Mouse (Mus musculus): ENCODE results near the gene Fhit. TPM values are rescaled to one million over a fixed set of nuclear protein-coding genes. Genes with fewer than 3 reads are reported as not detected.

Gene Fhit
- total RNA-seq, 1 experiment from 2014 or later, result 8.8 TPM

DNA sequence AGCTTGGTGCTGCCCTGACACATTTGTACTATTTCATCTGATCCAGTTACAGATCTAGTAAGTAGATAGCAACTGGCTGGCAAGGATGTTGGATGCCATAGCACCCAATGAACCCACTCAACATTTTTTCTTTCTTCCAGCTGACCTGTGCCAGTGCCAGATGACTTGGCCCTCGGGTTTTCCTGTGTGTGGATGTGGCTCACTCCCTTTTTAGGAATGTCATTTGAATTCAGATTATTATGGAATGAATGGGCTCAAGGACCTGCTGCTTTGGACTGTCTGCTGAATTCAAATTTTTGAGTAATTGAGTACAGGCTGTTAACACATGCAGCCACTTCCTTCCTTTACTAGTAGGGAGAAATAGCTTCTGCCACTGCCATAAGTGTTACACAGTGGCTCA, 1489.1 kb downstream of the Fhit start:
- DNase-seq, result no peak

- DNase-seq, result no peak
Observed at GRCm38 (mm10) chr14:9671776-9672175, 1490.1 kb downstream of the Fhit start.

DNA sequence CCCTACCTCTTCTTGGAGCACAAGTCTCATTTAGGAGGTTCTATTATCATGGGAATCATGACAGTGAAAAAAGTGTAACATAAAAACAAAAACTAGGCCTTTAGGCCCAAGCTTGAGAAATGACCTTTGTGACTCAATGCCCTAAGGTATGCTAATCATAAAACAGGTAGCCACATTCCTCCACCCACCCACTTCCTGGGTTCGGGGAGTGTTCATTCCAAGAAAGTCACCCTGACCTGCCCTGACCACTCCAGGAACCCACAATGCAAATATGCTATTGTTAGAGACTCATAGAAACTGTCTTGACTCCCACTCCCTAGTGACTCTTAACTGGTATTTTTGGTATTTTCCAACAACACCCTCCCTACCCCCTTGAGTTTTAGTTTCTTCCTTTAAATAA, 1492.1 kb downstream of the Fhit start:
- no peak for DNase-seq

- DNase-seq, result no peak
Observed at GRCm38 (mm10) chr14:9658445-9658844, 1503.4 kb downstream of the Fhit start.

DNA sequence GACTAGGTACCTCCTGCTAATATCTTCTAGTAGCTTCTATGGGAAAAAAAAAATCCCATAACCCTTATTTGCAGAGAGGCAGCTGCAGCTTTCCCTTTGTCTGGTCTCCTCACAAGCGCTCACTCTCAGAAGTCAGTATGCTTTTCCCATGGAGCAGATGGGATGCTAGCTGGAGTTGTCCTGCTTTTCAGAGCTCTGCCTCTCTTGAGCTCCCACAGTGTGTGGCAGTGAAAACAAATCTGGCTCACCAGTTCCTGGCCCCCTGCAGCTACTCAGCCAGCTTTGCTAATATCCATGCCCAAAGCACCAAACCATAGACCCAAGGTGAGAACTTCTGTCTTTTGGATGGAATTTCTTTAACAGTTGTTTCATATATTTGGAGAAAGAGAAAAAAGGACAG, 1510.4 kb downstream of the Fhit start:
- DNase-seq, result no peak

DNA sequence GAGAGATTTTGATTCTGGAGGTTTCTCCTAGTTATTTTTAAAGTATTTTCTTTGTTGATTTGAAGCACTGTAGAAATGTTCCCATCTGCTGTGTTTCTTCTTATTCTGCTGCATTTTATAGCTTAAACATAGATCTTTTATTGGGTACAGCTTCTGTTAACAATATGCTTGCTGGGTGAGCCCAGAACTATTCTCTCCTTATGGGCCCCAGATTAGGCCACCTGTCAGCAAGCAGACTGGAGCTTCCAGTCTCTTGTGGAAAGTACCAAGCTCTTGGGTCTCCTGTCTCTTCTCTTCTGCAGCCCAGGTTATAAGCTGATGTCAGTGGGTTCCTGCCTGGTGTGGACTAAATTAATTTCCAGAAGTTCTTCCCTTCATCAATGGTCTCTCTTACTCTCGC, 1513.4 kb downstream of the Fhit start:
- no peak for DNase-seq

GRCm38 (mm10) chr14:9646233-9646632, 1515.6 kb downstream of the Fhit start:
- DNase-seq, result no peak

DNA sequence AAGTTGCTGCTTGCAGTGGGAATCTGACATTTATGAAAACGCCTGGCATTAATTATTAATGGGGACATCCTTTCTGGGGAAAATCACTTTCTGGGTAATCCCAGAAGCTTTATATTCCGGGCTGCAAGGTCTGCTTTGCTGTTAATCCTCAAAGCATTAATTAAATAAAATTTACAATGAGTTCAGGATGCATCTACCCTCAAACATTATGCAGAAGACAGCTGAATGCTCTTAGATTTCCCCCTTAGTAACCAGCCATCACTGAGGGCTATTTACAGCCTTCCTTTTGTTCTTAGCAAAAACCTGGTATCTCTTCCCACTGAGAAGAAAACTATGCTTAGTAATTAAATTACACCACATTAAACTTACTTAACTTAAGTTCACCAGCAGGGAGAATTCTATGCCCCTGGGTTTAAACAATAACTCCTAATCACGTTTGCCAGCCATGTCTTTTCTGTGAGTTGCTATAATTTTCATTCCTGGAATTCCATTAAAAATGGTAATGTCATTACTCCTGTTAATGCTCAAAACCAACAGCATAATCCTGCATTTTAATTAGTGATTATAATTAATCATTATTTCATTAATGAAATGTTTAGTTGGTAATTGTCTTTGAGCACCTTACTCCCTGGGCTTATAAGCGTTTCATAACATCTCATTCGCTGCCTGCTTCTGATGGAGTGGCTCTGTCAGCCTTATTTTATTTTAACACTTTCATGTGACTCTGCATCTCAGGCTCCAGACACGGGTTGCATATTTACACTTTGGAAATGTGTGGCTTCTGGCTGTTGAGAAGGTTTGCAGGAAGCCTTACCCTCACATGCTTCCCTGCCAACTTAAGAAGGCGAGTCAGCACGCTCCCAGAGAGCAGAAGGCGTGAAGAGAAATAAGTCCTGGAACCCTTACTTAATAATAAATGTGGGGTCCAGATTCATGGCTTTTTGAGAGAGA, 1517.3 kb downstream of the Fhit start:
- DNase-seq, result no peak

- no peak for DNase-seq
Observed at GRCm38 (mm10) chr14:9643700-9644099, 1518.1 kb downstream of the Fhit start.

- no peak for DNase-seq
Observed at GRCm38 (mm10) chr14:9642628-9643027, 1519.2 kb downstream of the Fhit start.

DNA sequence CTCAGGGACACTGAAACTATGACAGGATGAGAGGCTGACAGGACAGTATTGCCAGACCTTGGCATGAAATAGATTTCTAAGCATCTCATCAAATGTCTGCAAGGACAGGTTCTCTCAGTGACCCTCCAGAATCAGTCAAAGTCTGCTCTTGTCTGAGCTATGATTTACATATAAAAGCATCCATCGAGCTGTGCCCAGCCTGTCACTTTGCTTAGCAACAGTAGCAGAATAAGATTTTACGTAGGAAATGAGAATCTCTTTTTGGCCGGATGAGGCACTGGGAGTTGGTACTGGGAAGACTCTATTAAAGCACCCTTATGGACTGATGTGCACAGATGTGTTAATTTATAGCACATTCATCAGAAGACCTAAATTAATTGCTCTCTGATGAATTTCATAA, 1519.8 kb downstream of the Fhit start:
- no peak for DNase-seq

DNA sequence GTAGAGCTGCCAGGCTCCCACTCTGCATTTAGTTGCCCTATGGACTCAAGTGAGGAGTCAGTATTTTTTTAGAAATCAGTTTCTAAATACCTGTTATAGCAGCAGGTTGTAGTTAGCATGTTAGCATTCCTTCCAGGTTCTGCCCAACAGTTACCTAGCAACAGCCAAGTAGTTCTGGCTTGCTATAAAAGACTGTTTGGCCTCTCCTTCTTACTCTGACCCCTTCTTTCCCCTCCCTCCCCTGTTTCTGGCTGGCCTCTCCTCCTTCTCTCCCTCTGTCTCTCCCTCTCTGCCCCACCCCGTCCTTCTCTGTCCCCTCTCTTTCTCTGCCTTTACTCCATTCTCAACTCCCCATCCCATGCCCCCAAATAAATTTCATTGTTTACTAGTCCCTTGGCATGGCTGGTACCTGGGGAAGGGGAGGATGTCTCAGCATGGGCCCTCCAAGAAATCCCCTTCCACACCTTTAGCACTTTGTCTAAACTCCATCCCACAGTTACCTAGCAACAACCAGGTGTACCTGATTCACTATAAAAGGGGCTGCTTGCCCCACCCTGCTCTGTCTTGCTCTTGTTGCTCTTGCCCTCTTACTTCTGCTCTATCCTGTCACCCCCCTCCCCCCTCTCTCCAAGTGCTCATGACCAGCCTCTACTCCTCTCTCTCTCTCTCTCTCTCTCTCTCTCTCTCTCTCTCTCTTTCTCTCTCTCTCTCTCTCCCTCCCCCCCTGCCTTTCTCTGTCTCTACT, 1527.4 kb downstream of the Fhit start:
- DNase-seq, result no peak

DNA sequence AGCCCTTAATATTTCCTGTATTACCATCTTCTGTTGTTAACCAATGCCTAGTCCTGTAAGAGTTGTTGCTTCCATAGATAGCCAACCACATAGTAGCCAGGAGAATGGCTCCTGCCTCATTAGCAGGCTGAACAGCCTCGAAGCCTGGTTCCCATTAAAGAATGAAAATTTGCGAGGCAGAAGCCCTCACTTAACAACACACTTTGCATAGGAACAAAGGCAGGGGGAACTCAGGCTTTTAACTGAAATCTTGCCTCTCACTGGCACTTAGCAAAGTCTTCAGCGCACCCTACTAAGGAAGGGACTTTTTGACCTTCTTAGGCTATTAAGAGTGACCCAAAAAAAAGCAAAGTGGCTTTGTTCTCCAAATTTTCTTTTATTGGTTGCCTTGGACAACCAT, 1529.3 kb downstream of the Fhit start:
- no peak for DNase-seq

GRCm38 (mm10) chr14:9623219-9624043, 1538.4 kb downstream of the Fhit start:
- no peak for DNase-seq

DNA sequence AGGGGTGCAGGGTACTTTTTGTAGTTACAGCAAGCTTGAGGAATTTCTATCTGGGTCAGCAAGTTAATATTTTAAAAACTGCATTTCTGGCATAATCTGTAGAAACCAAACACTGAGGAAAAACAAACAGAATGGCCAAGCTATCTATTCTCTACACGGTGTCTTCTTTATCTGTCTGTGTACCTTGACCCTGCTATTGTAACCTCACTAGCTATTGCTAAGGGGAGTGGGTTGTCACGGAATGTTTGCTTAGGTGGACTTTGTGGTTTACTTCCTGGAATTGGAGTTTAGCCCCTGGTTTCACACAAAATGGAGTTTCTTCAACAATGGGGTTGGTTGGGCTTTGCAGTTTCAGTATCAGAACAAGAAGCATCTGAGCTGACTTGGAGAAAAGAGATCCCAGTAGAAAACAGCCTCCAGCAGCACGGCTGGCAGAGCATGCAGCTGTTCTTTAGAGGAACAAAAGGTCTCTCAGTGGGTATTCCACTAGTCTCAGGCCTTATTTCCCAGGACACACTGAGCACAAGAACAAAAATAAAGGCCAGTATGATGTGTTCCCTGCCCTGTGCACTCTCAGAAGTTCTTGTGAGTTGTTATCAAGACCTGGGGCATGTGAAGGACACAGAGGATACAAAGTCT, 1540.8 kb downstream of the Fhit start:
- no peak for DNase-seq

GRCm38 (mm10) chr14:9619840-9620239, 1542.0 kb downstream of the Fhit start:
- no peak for DNase-seq

GRCm38 (mm10) chr14:9613126-9613525, 1548.7 kb downstream of the Fhit start:
- DNase-seq, result no peak

DNA sequence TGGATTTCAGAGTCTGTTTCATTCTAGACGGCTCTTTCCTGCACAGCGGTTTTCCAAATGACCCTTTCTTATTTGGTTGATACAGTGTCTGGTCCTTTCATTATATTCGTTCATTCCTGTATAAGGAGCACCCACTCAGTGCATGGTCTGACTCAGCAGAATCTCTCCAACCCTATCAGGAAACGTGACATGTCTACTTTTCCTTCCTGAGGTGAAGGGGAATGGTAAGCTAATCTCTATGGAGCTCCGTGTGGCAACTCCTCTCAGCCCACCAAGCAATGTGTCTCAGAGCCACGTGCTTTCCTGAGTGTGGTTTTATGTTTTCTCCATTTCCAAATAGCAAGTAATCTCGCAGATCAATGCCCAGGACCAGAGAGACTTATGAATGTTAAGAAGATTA, 1552.7 kb downstream of the Fhit start:
- DNase-seq, result no peak

GRCm38 (mm10) chr14:9606584-9607377, 1555.1 kb downstream of the Fhit start:
- peak; percentile 58 for DNase-seq

GRCm38 (mm10) chr14:9600271-9600670, 1561.6 kb downstream of the Fhit start:
- DNase-seq, result no peak

GRCm38 (mm10) chr14:9597460-9597977, 1564.3 kb downstream of the Fhit start:
- no peak for DNase-seq
